Mouse (Mus musculus): ENCODE measurements at regions not wholly inside any gene's neighbourhood (a gene's known extent, or its start where the extent isn't known, plus 50 kb on each side); places are given as distances from the start of the nearest gene placed in this dataset.

DNA sequence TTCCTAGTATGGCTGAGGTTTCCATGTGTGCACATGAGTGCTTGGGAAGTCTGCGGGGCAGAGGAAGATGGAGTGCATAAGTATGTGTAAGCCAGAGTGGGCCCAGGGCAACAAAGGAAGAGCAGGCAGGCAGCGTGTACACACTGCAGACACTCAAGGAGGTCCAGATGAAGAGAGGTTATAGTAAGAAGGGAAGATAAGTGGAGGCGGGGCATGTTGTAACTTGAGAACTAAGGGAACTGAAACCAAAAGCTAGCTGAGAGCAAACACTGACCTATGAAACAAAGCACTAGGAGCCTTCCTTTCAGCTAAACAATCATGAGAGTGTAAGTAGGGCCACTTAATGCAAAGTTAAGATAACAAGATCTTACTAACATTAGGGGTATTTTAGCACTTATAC, 249.3 kb upstream of the Thrb start:
- WGBS: 31% methylated on average over 3 of the region's 3 CpGs
- TF ChIP-seq CTCF (IDR thresholded peaks at IDR 0.05; ENCODE audit: insufficient read depth, low read length): no peak
- no peak for TF ChIP-seq POLR2A (IDR thresholded peaks at IDR 0.05; ENCODE audit: borderline replicate concordance, extremely low read depth, low read depth, low read length)
- DNase-seq: no peak
- Histone ChIP-seq H3K4me1 (ENCODE audit: control insufficient read depth, insufficient read depth, low read length) (peaks cover 6% of the 10 kb centered on the region), H3K4me3 (replicated peaks; ENCODE audit: extremely low read depth, low read depth, low read length) (no peak overlapping the region)

- Histone ChIP-seq H3K4me1 (ENCODE audit: control insufficient read depth, insufficient read depth, low read length) (peaks cover 6% of the 10 kb centered on the region), H3K4me3 (replicated peaks; ENCODE audit: extremely low read depth, low read depth, low read length) (no peak overlapping the region)
- no peak for DNase-seq
- no peak for TF ChIP-seq POLR2A (IDR thresholded peaks at IDR 0.05; ENCODE audit: borderline replicate concordance, extremely low read depth, low read depth, low read length)
- no peak for TF ChIP-seq CTCF (IDR thresholded peaks at IDR 0.05; ENCODE audit: insufficient read depth, low read length)
- 67% methylated on average over 1 of the region's 1 CpGs for WGBS
These were observed 248.8 kb upstream of the Thrb start for GRCm38 (mm10) chr14:17411299-17411698.

DNA sequence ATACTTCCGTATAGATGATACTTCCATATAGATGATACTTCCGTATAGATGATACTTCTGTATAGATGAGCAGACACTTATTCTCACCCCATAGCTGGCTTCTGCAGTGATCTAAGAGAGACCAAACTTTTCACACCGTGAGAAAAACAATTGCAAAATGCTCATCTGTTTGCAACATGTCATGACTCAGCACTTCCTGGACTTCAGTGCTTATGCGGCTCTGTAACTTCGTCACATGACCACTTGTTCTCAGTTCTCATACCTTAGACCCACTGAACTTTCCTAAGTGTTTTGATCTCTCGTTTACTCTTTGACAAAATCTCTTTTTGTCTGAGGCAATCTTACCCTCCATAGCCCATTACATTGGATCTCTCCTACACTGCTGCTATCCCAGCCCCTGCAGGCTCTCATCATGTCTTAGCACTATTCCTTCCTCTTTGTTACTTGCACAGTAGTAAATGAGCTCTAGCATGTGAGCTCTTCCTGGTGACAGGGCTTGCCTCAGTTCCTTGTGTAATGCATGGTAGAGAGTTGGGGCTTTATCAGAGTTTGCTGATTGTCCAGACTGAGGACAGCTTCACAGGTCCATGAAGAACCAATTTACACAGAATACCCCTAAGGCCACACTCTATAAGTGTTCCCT, 245.7 kb upstream of the Thrb start:
- no peak for TF ChIP-seq CTCF (IDR thresholded peaks at IDR 0.05; ENCODE audit: insufficient read depth, low read length)
- no peak for TF ChIP-seq POLR2A (IDR thresholded peaks at IDR 0.05; ENCODE audit: borderline replicate concordance, extremely low read depth, low read depth, low read length)
- DNase-seq: no peak
- Histone ChIP-seq H3K4me1 (ENCODE audit: control insufficient read depth, insufficient read depth, low read length) (peaks cover 6% of the 10 kb centered on the region), H3K4me3 (replicated peaks; ENCODE audit: extremely low read depth, low read depth, low read length) (no peak overlapping the region)
- WGBS: 55% methylated on average over 6 of the region's 6 CpGs

DNA sequence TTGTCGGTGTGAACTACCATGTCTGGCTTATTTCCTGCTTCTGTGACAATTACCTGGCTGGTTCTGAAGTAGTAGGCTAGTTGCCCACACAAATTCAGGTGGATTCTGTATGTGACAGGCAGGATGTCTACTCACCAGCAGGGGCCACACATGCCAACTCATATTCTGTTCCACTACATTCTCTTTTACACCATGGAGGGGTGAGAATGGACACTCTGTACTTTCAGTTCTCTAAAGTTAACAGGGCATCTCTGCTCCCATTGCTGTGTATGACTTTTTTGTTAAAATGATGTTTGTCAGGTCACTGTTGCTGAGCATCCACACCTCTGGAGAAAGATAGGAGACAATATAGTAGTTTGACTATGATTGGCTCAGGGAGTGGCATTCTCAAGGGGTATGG, 232.3 kb upstream of the Thrb start:
- H3K4me1 ChIP-seq (ENCODE audit: control insufficient read depth, insufficient read depth, low read length): peaks cover 2% of the 10 kb centered on the region; the same call in 1 of the 2 replicates
- no peak overlapping the region for H3K4me3 ChIP-seq (replicated peaks; ENCODE audit: extremely low read depth, low read depth, low read length)
- 72% methylated on average over 1 of the region's 1 CpGs for WGBS
- DNase-seq: no peak
- TF ChIP-seq CTCF (IDR thresholded peaks at IDR 0.05; ENCODE audit: insufficient read depth, low read length) (no peak), POLR2A (IDR thresholded peaks at IDR 0.05; ENCODE audit: borderline replicate concordance, extremely low read depth, low read depth, low read length) (no peak)

GRCm38 (mm10) chr14:17429157-17429556, 230.9 kb upstream of the Thrb start:
- DNase-seq: no peak
- WGBS: 60% methylated on average over 3 of the region's 3 CpGs
- Histone ChIP-seq H3K4me3 (replicated peaks; ENCODE audit: extremely low read depth, low read depth, low read length) (no peak overlapping the region), H3K4me1 (ENCODE audit: control insufficient read depth, insufficient read depth, low read length) (peaks cover 2% of the 10 kb centered on the region; the same call in 1 of the 2 replicates)
- TF ChIP-seq CTCF (IDR thresholded peaks at IDR 0.05; ENCODE audit: insufficient read depth, low read length) (no peak), POLR2A (IDR thresholded peaks at IDR 0.05; ENCODE audit: borderline replicate concordance, extremely low read depth, low read depth, low read length) (no peak)

DNA sequence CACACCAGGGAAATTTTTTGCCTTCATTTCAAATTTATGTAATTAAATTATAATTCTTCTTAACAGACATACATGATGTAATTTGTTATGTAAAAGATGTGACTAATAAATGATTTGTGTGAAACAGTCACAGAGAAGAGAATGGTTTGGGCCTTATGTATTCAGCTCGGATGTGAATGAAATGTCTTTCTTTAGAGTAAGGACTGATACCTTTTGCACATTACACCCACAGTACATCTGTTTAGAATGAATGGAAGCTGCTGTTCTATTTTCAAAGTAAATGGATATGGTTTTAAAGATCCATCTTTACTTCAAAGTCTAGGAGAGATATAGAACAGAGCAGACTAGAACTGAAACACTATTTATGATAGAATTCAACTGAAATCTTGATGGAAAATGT, 226.7 kb upstream of the Thrb start:
- no peak for TF ChIP-seq POLR2A (IDR thresholded peaks at IDR 0.05; ENCODE audit: borderline replicate concordance, extremely low read depth, low read depth, low read length)
- TF ChIP-seq CTCF (IDR thresholded peaks at IDR 0.05; ENCODE audit: insufficient read depth, low read length): no peak
- DNase-seq: no peak
- no peak overlapping the region for H3K4me3 ChIP-seq (replicated peaks; ENCODE audit: extremely low read depth, low read depth, low read length)
- 75% methylated on average over 1 of the region's 1 CpGs for WGBS
- H3K4me1 ChIP-seq (ENCODE audit: control insufficient read depth, insufficient read depth, low read length): peaks cover 2% of the 10 kb centered on the region; the same call in 1 of the 2 replicates

- WGBS: 51% methylated on average over 2 of the region's 2 CpGs
- TF ChIP-seq POLR2A (IDR thresholded peaks at IDR 0.05; ENCODE audit: borderline replicate concordance, extremely low read depth, low read depth, low read length) (no peak), CTCF (IDR thresholded peaks at IDR 0.05; ENCODE audit: insufficient read depth, low read length) (no peak)
- DNase-seq: no peak
- H3K4me3 ChIP-seq (replicated peaks; ENCODE audit: extremely low read depth, low read depth, low read length): no peak overlapping the region
- no peaks in the 10 kb centered on the region for H3K4me1 ChIP-seq (ENCODE audit: control insufficient read depth, insufficient read depth, low read length)
These were observed 202.1 kb upstream of the Thrb start for GRCm38 (mm10) chr14:17457946-17458345.

GRCm38 (mm10) chr14:17478963-17479362, 181.1 kb upstream of the Thrb start:
- no peak for TF ChIP-seq CTCF (IDR thresholded peaks at IDR 0.05; ENCODE audit: insufficient read depth, low read length)
- TF ChIP-seq POLR2A (IDR thresholded peaks at IDR 0.05; ENCODE audit: borderline replicate concordance, extremely low read depth, low read depth, low read length): no peak
- Histone ChIP-seq H3K4me3 (replicated peaks; ENCODE audit: extremely low read depth, low read depth, low read length) (no peak overlapping the region), H3K4me1 (ENCODE audit: control insufficient read depth, insufficient read depth, low read length) (no peaks in the 10 kb centered on the region)
- no peak for DNase-seq
- WGBS: 73% methylated on average over 1 of the region's 1 CpGs

DNA sequence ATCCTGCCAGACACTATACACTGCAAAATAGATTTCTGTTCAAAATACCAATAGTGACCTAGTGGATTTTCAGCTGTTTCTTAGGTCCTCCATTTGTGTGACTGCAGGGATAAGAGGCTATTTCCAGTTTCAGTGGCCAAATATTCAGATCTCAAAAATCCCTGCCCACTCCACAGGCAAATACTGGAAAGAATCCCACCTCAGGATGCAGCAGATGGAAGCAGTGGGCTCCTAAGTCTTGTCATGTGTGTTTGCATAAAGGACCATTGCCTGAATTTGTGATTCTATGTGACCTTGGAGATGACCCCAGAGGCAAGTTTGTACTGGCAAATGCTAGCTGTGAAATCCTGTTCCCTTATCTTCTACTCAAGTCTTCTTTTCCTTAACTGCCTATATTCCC, 175.2 kb upstream of the Thrb start:
- Histone ChIP-seq H3K4me1 (ENCODE audit: control insufficient read depth, insufficient read depth, low read length) (no peaks in the 10 kb centered on the region), H3K4me3 (replicated peaks; ENCODE audit: extremely low read depth, low read depth, low read length) (no peak overlapping the region)
- no peak for DNase-seq
- TF ChIP-seq POLR2A (IDR thresholded peaks at IDR 0.05; ENCODE audit: borderline replicate concordance, extremely low read depth, low read depth, low read length) (no peak), CTCF (IDR thresholded peaks at IDR 0.05; ENCODE audit: insufficient read depth, low read length) (no peak)

- no peaks in the 10 kb centered on the region for H3K4me1 ChIP-seq (ENCODE audit: control insufficient read depth, insufficient read depth, low read length)
- H3K4me3 ChIP-seq (replicated peaks; ENCODE audit: extremely low read depth, low read depth, low read length): no peak overlapping the region
- no peak for TF ChIP-seq CTCF (IDR thresholded peaks at IDR 0.05; ENCODE audit: insufficient read depth, low read length)
- TF ChIP-seq POLR2A (IDR thresholded peaks at IDR 0.05; ENCODE audit: borderline replicate concordance, extremely low read depth, low read depth, low read length): no peak
- DNase-seq: no peak
- 36% methylated on average over 1 of the region's 1 CpGs for WGBS
These were observed 146.3 kb upstream of the Thrb start for GRCm38 (mm10) chr14:17513756-17514155.
